Mouse (Mus musculus): ENCODE data around the gene Gm14419.
"Not testable (repeated sequence)": the region's sequence is repeated elsewhere in the genome, so short reads cannot be mapped to it uniquely, and the experiment has no call there.

DNA sequence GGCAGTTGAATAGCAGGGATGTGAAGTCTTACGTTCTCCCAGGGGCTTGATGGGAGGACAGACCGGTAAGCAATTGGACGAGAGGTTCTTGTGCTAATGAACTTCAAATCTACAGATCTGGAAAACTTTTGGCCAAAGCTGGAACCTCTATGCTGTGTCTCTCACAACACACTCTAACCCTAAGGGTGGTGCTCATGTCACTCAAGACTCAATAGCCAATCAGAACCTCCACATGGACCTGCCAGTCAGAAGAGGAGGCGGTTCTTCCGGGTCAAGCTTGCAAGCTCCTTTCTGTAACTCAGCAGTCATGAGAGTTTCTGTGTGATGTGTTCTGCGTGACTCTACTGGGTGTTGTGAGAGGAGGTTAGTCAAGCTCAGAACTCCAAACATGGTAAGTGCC lies at the start of gene Gm14419:
- TF ChIP-seq CTCF, EP300 (IDR thresholded peaks at IDR 0.05; ENCODE audit: low read depth): not testable (repeated sequence)

Measured in liver, embryonic 14.5 days (tissue).